Mouse (Mus musculus) MEL (cell line): ENCODE measurements at regions not wholly inside any gene's neighbourhood (a gene's known extent, or its start where the extent isn't known, plus 50 kb on each side); places are given as distances from the start of the nearest gene placed in this dataset.

Source experiments
- DNase-seq: peaks from one replicate; pipeline ENCODE4 v3.0.0; 2011; ENCODE audit warnings: low read depth, low spot score
- H3K27ac ChIP-seq: 2 replicates; pipeline ENCODE4 v1.5.1; 2012; ENCODE audit warnings: low read depth, mild to moderate bottlenecking, control low read depth, low read length, moderate library complexity; ENCODE audit not compliant: control insufficient read depth
- H3K27me3 ChIP-seq, 2 experiments: fragments of 150-350 bp in 1 of 2; sonication (generic) in 1 of 2; 2 replicates each; pipeline ENCODE4 v1.6.1; 2012; ENCODE audit warnings: low read length in 2 of 2, mild to moderate bottlenecking in 2 of 2, improper control_type of control experiment in 1 of 2, moderate library complexity in 1 of 2; ENCODE audit not compliant: insufficient read depth in 2 of 2, control insufficient read depth in 1 of 2
- H3K36me3 ChIP-seq, 2 experiments: 2 replicates each; pipeline ENCODE4 v1.6.1; 2012 to 2014; ENCODE audit warnings: low read length in 2 of 2, improper control_type of control experiment in 1 of 2, inconsistent platforms in 1 of 2, mild to moderate bottlenecking in 1 of 2; ENCODE audit not compliant: insufficient read depth in 2 of 2, control insufficient read depth in 1 of 2
- H3K4me1 ChIP-seq, 2 experiments: fragments of 150-350 bp in 1 of 2; sonication (generic) in 1 of 2; 2 replicates each; pipeline ENCODE4 v1.6.1; 2012; ENCODE audit warnings: low read length in 2 of 2, improper control_type of control experiment in 1 of 2, mild to moderate bottlenecking in 1 of 2; ENCODE audit not compliant: insufficient read depth in 2 of 2, control insufficient read depth in 1 of 2
- H3K4me3 ChIP-seq, 2 experiments: fragments of 150-350 bp in 1 of 2; sonication (generic) in 1 of 2; 2 replicates each; pipeline ENCODE4 v1.5.1; 2012; ENCODE audit warnings: low read depth in 2 of 2, low read length in 2 of 2, mild to moderate bottlenecking in 2 of 2, moderate library complexity in 2 of 2, control low read depth in 1 of 2, improper control_type of control experiment in 1 of 2; ENCODE audit not compliant: control insufficient read depth in 1 of 2, insufficient read depth in 1 of 2
- H3K79me2 ChIP-seq: 2 replicates; pipeline ENCODE4 v1.6.1; 2012; ENCODE audit warnings: mild to moderate bottlenecking, low read length, moderate library complexity; ENCODE audit not compliant: control insufficient read depth, poor library complexity, insufficient read depth
- H3K9ac ChIP-seq: 2 replicates; pipeline ENCODE4 v1.6.1; 2012; ENCODE audit warnings: low read depth, mild to moderate bottlenecking, control low read depth, low read length, moderate library complexity; ENCODE audit not compliant: control insufficient read depth, poor library complexity, severe bottlenecking
- H3K9me3 ChIP-seq: fragments of 150-350 bp; sonication (generic); replicated peaks from 2 replicates; pipeline ENCODE4 v1.6.1; 2012; ENCODE audit warnings: mild to moderate bottlenecking, low read length, improper control_type of control experiment, moderate library complexity; ENCODE audit not compliant: insufficient read depth
- E2F4 ChIP-seq: IDR thresholded peaks from 2 replicates; pipeline ENCODE4 v1.6.1; 2011; ENCODE audit warnings: low read depth, low read length, improper control_type of control experiment, borderline replicate concordance
- ELF1 ChIP-seq: IDR thresholded peaks from 2 replicates; pipeline ENCODE4 v1.6.1; 2014; ENCODE audit warnings: low read depth, mild to moderate bottlenecking, inconsistent platforms, low read length, improper control_type of control experiment, moderate library complexity
- EP300 ChIP-seq, 2 experiments: IDR thresholded peaks; 2 replicates each; pipeline ENCODE4 v1.6.1; 2011; ENCODE audit warnings: improper control_type of control experiment in 2 of 2, low read length in 2 of 2, low read depth in 1 of 2, mild to moderate bottlenecking in 1 of 2
- GATA1 ChIP-seq: IDR thresholded peaks from 2 replicates; pipeline ENCODE4 v1.6.1; 2011; ENCODE audit warnings: low read depth, low read length, improper control_type of control experiment
- HCFC1 ChIP-seq: IDR thresholded peaks from 2 replicates; pipeline ENCODE4 v1.6.1; 2012; ENCODE audit warnings: low read depth, mild to moderate bottlenecking, inconsistent platforms, low read length, improper control_type of control experiment, moderate library complexity
- JUND ChIP-seq: IDR thresholded peaks from 2 replicates; pipeline ENCODE4 v1.6.1; 2011; ENCODE audit warnings: low read depth, mild to moderate bottlenecking, improper control_type of control experiment, low read length
- MAFK ChIP-seq: IDR thresholded peaks from 2 replicates; pipeline ENCODE4 v1.6.1; 2011; ENCODE audit warnings: low read depth, mild to moderate bottlenecking, low read length, improper control_type of control experiment, borderline replicate concordance
- MAZ ChIP-seq: IDR thresholded peaks from 2 replicates; pipeline ENCODE4 v1.6.1; 2012; ENCODE audit warnings: low read depth, mild to moderate bottlenecking, inconsistent platforms, low read length, improper control_type of control experiment
- MXI1 ChIP-seq: IDR thresholded peaks from 2 replicates; pipeline ENCODE4 v1.6.1; 2011; ENCODE audit warnings: mild to moderate bottlenecking, low read depth, low read length, improper control_type of control experiment
- NRF1 ChIP-seq: IDR thresholded peaks from 2 replicates; pipeline ENCODE4 v1.6.1; 2014; ENCODE audit warnings: low read depth, mild to moderate bottlenecking, inconsistent platforms, low read length, improper control_type of control experiment, moderate library complexity; ENCODE audit not compliant: poor library complexity, insufficient read depth, severe bottlenecking
- POLR2A ChIP-seq, 2 experiments: IDR thresholded peaks; 2 replicates each; pipeline ENCODE4 v1.6.1; 2011 to 2012; ENCODE audit warnings: low read length in 2 of 2, mild to moderate bottlenecking in 2 of 2, control low read depth in 1 of 2, improper control_type of control experiment in 1 of 2, low read depth in 1 of 2, moderate library complexity in 1 of 2; ENCODE audit not compliant: control insufficient read depth in 1 of 2, insufficient read depth in 1 of 2, poor library complexity in 1 of 2
- POLR2AphosphoS2 ChIP-seq: IDR thresholded peaks from 2 replicates; pipeline ENCODE4 v1.6.1; 2011; ENCODE audit warnings: low read length, improper control_type of control experiment
- SMC3 ChIP-seq: IDR thresholded peaks from 2 replicates; pipeline ENCODE4 v1.6.1; 2011; ENCODE audit warnings: low read depth, low read length, improper control_type of control experiment
- TBP ChIP-seq: IDR thresholded peaks from 2 replicates; pipeline ENCODE4 v1.8.0; 2011; ENCODE audit warnings: low read depth, low read length, improper control_type of control experiment
- UBTF ChIP-seq: IDR thresholded peaks from 2 replicates; pipeline ENCODE4 v1.6.1; 2012; ENCODE audit warnings: low read depth, mild to moderate bottlenecking, inconsistent platforms, low read length, improper control_type of control experiment, moderate library complexity, borderline replicate concordance; ENCODE audit not compliant: insufficient read depth
- USF1 ChIP-seq: IDR thresholded peaks from 2 replicates; pipeline ENCODE4 v1.6.1; 2014; ENCODE audit warnings: low read depth, mild to moderate bottlenecking, inconsistent platforms, low read length, improper control_type of control experiment, moderate library complexity
- USF2 ChIP-seq, 2 experiments: IDR thresholded peaks; 2 replicates each; pipeline ENCODE4 v1.6.1; 2011 to 2012; ENCODE audit warnings: improper control_type of control experiment in 2 of 2, low read length in 2 of 2, borderline replicate concordance in 1 of 2, inconsistent platforms in 1 of 2, low read depth in 1 of 2, mild to moderate bottlenecking in 1 of 2; ENCODE audit not compliant: insufficient read depth in 1 of 2
- ZKSCAN1 ChIP-seq: IDR thresholded peaks from 2 replicates; pipeline ENCODE4 v1.6.1; 2012; ENCODE audit warnings: low read depth, mild to moderate bottlenecking, inconsistent platforms, low read length, improper control_type of control experiment, moderate library complexity
- ZMIZ1 ChIP-seq: IDR thresholded peaks from 2 replicates; pipeline ENCODE4 v1.6.1; 2012; ENCODE audit warnings: low read depth, mild to moderate bottlenecking, inconsistent platforms, low read length, improper control_type of control experiment, moderate library complexity
- ZNF384 ChIP-seq: IDR thresholded peaks from 2 replicates; pipeline ENCODE4 v1.6.1; 2012; ENCODE audit warnings: low read depth, mild to moderate bottlenecking, inconsistent platforms, low read length, improper control_type of control experiment

- H3K36me3 ChIP-seq, result no peaks in the 10 kb centered on the region
- H3K9ac ChIP-seq, result no peak overlapping the region
- no peaks in the 10 kb centered on the region for H3K4me1 ChIP-seq
- H3K9me3 ChIP-seq, result no peaks in the 10 kb centered on the region
- H3K79me2 ChIP-seq, result no peaks in the 10 kb centered on the region
- H3K4me3 ChIP-seq, result no peak overlapping the region
- H3K27me3 ChIP-seq, result peaks cover 2% of the 10 kb centered on the region in 2 experiments; a peak in 3 of 4 replicates
- DNase-seq, result no peak
- H3K27ac ChIP-seq, result no peak overlapping the region
- TF ChIP-seq EP300 (IDR thresholded peaks at IDR 0.05; ENCODE audit: low read depth in 1 of 2, low read length in 2 of 2) (no peak), NRF1 (no peak), SMC3 (no peak), POLR2AphosphoS2 (no peak), GATA1 (no peak), E2F4 (no peak), USF2 (IDR thresholded peaks at IDR 0.05; ENCODE audit: borderline replicate concordance in 1 of 2, insufficient read depth in 1 of 2, low read depth in 1 of 2, low read length in 2 of 2) (no peak), TBP (no peak)
These were observed 99.9 kb downstream of the Btc start for GRCm38 (mm10) chr5:91302943-91303342.

GRCm38 (mm10) chr5:91303702-91304101, 99.1 kb downstream of the Btc start:
- H3K27ac ChIP-seq, result no peak overlapping the region

More at GRCm38 (mm10) chr5:91303702-91304101, 99.1 kb downstream of the Btc start:
- H3K4me3 ChIP-seq, result no peak overlapping the region
- H3K9me3 ChIP-seq, result no peaks in the 10 kb centered on the region
- no peak for TF ChIP-seq EP300 (IDR thresholded peaks at IDR 0.05; ENCODE audit: low read depth in 1 of 2, low read length in 2 of 2)
- TF ChIP-seq HCFC1, result no peak
- TF ChIP-seq ZKSCAN1, result no peak
- no peak for TF ChIP-seq ELF1
- no peak for TF ChIP-seq ZMIZ1
- TF ChIP-seq USF2 (IDR thresholded peaks at IDR 0.05; ENCODE audit: borderline replicate concordance in 1 of 2, insufficient read depth in 1 of 2, low read depth in 1 of 2, low read length in 2 of 2), result no peak
- TF ChIP-seq POLR2AphosphoS2, result no peak
- no peak for TF ChIP-seq POLR2A (IDR thresholded peaks at IDR 0.05; ENCODE audit: control insufficient read depth in 1 of 2, insufficient read depth in 1 of 2, low read depth in 1 of 2, low read length in 2 of 2, poor library complexity in 1 of 2)
- TF ChIP-seq MXI1, result no peak
- no peak for TF ChIP-seq E2F4
- TF ChIP-seq MAFK, result no peak
- no peak for TF ChIP-seq MAZ
- TF ChIP-seq GATA1, result no peak
- no peak for TF ChIP-seq NRF1
- no peak for TF ChIP-seq JUND
- TF ChIP-seq UBTF, result no peak
- no peak for TF ChIP-seq USF1
- TF ChIP-seq ZNF384, result no peak
- DNase-seq, result no peak
- peaks cover 2% of the 10 kb centered on the region in 2 experiments; a peak in 3 of 4 replicates for H3K27me3 ChIP-seq
- no peaks in the 10 kb centered on the region for H3K36me3 ChIP-seq
- peaks cover 0 to 3% of the 10 kb centered on the region in 2 experiments; a peak in 1 of 4 replicates for H3K4me1 ChIP-seq
- H3K9ac ChIP-seq, result no peak overlapping the region
- no peaks in the 10 kb centered on the region for H3K79me2 ChIP-seq
